Mouse (Mus musculus): ENCODE measurements around the gene Sema4g.

The Sema4g gene

GRCm38 (mm10) chr19:44983366-44983765 lies 5.5 kb upstream of the Sema4g start:
- TF ChIP-seq NANOG (IDR thresholded peaks at IDR 0.05; ENCODE audit: borderline replicate concordance, low read length) (no peak), CTCF (conservative IDR thresholded peaks at IDR 0.05; ENCODE audit: low read length) (no peak)
- Histone ChIP-seq H3K4me3 (replicated peaks; ENCODE audit: low read length) (no peak overlapping the region), H3K4me1 (replicated peaks; ENCODE audit: low read depth, low read length) (peaks cover 5% of the 10 kb centered on the region), H3K9me3 (ENCODE audit: low read length) (no peaks in the 10 kb centered on the region), H3K27me3 (ENCODE audit: insufficient read depth, low read length) (peaks cover 17% of the 10 kb centered on the region), H3K36me3 (ENCODE audit: insufficient read depth, low read length) (peaks cover 51% of the 10 kb centered on the region)

GRCm38 (mm10) chr19:44984420-44984819 lies 4.5 kb upstream of the Sema4g start:
- no peak overlapping the region for H3K4me3 ChIP-seq (replicated peaks; ENCODE audit: low read length)
- peaks cover 41% of the 10 kb centered on the region for H3K36me3 ChIP-seq (ENCODE audit: insufficient read depth, low read length)
- peaks cover 21% of the 10 kb centered on the region for H3K27me3 ChIP-seq (ENCODE audit: insufficient read depth, low read length)
- TF ChIP-seq CTCF (conservative IDR thresholded peaks at IDR 0.05; ENCODE audit: low read length) = no peak
- TF ChIP-seq POU5F1 (IDR thresholded peaks at IDR 0.05; ENCODE audit: borderline replicate concordance, low read length) = no peak
- TF ChIP-seq NANOG (IDR thresholded peaks at IDR 0.05; ENCODE audit: borderline replicate concordance, low read length) = no peak
- H3K4me1 ChIP-seq (replicated peaks; ENCODE audit: low read depth, low read length) = peaks cover 11% of the 10 kb centered on the region
- no peaks in the 10 kb centered on the region for H3K9me3 ChIP-seq (ENCODE audit: low read length)

GRCm38 (mm10) chr19:44985159-44985988 lies 3.5 kb upstream of the Sema4g start:
- H3K9me3 ChIP-seq (ENCODE audit: low read length) = no peaks in the 10 kb centered on the region
- no peak for TF ChIP-seq NANOG (IDR thresholded peaks at IDR 0.05; ENCODE audit: borderline replicate concordance, low read length)
- TF ChIP-seq CTCF (conservative IDR thresholded peaks at IDR 0.05; ENCODE audit: low read length) = no peak
- TF ChIP-seq POU5F1 (IDR thresholded peaks at IDR 0.05; ENCODE audit: borderline replicate concordance, low read length) = no peak

GRCm38 (mm10) chr19:44987004-44987403 lies 1.9 kb upstream of the Sema4g start:
- Histone ChIP-seq H3K27me3 (ENCODE audit: insufficient read depth, low read length) (peaks cover 39% of the 10 kb centered on the region), H3K4me1 (replicated peaks; ENCODE audit: low read depth, low read length) (peaks cover 36% of the 10 kb centered on the region), H3K9me3 (ENCODE audit: low read length) (no peaks in the 10 kb centered on the region), H3K4me3 (replicated peaks; ENCODE audit: low read length) (no peak overlapping the region), H3K36me3 (ENCODE audit: insufficient read depth, low read length) (peaks cover 15% of the 10 kb centered on the region)
- TF ChIP-seq POU5F1 (IDR thresholded peaks at IDR 0.05; ENCODE audit: borderline replicate concordance, low read length) (no peak), CTCF (conservative IDR thresholded peaks at IDR 0.05; ENCODE audit: low read length) (no peak), NANOG (IDR thresholded peaks at IDR 0.05; ENCODE audit: borderline replicate concordance, low read length) (no peak)

More at GRCm38 (mm10) chr19:44985159-44985988, 3.5 kb upstream of the Sema4g start:
- Histone ChIP-seq H3K27me3 (ENCODE audit: insufficient read depth, low read length) (peaks cover 31% of the 10 kb centered on the region), H3K36me3 (ENCODE audit: insufficient read depth, low read length) (peaks cover 31% of the 10 kb centered on the region), H3K4me3 (replicated peaks; ENCODE audit: low read length) (no peak overlapping the region), H3K4me1 (replicated peaks; ENCODE audit: low read depth, low read length) (peaks cover 20% of the 10 kb centered on the region)

GRCm38 (mm10) chr19:44987851-44988250 lies 1.1 kb upstream of the Sema4g start:
- Histone ChIP-seq H3K4me3 (replicated peaks; ENCODE audit: low read length) (no peak overlapping the region), H3K9me3 (ENCODE audit: low read length) (no peaks in the 10 kb centered on the region), H3K4me1 (replicated peaks; ENCODE audit: low read depth, low read length) (peaks cover 45% of the 10 kb centered on the region), H3K27me3 (ENCODE audit: insufficient read depth, low read length) (peaks cover 39% of the 10 kb centered on the region), H3K36me3 (ENCODE audit: insufficient read depth, low read length) (peaks cover 6% of the 10 kb centered on the region)
- TF ChIP-seq CTCF (conservative IDR thresholded peaks at IDR 0.05; ENCODE audit: low read length) (no peak), NANOG (IDR thresholded peaks at IDR 0.05; ENCODE audit: borderline replicate concordance, low read length) (no peak), POU5F1 (IDR thresholded peaks at IDR 0.05; ENCODE audit: borderline replicate concordance, low read length) (no peak)

- H3K9me3 ChIP-seq (ENCODE audit: low read length) = no peaks in the 10 kb centered on the region
- TF ChIP-seq NANOG (IDR thresholded peaks at IDR 0.05; ENCODE audit: borderline replicate concordance, low read length) (no peak), POU5F1 (IDR thresholded peaks at IDR 0.05; ENCODE audit: borderline replicate concordance, low read length) (no peak), CTCF (conservative IDR thresholded peaks at IDR 0.05; ENCODE audit: low read length) (no peak)
- H3K4me3 ChIP-seq (replicated peaks; ENCODE audit: low read length) = peak overlapping the region; percentile 85; the same call in 1 of the 2 replicates
- 0 out of 2 replicates have a peak, but pooled peaks cover 3% of the 10 kb centered on the region for H3K36me3 ChIP-seq (ENCODE audit: insufficient read depth, low read length)
- peaks cover 39% of the 10 kb centered on the region for H3K27me3 ChIP-seq (ENCODE audit: insufficient read depth, low read length)
- H3K4me1 ChIP-seq (replicated peaks; ENCODE audit: low read depth, low read length) = peaks cover 48% of the 10 kb centered on the region
Measured at GRCm38 (mm10) chr19:44988321-44988720, 580 bp upstream of the Sema4g start.

GRCm38 (mm10) chr19:44989567-44990495 lies 930 bp downstream of the Sema4g start:
- H3K9me3 ChIP-seq (ENCODE audit: low read length) = no peaks in the 10 kb centered on the region
- 0 out of 2 replicates have a peak, but pooled peaks cover 5% of the 10 kb centered on the region for H3K36me3 ChIP-seq (ENCODE audit: insufficient read depth, low read length)
- peaks cover 48% of the 10 kb centered on the region for H3K4me1 ChIP-seq (replicated peaks; ENCODE audit: low read depth, low read length)
- peaks cover 39% of the 10 kb centered on the region for H3K27me3 ChIP-seq (ENCODE audit: insufficient read depth, low read length)
- H3K4me3 ChIP-seq (replicated peaks; ENCODE audit: low read length) = peak overlapping the region; percentile 85
- TF ChIP-seq CTCF (conservative IDR thresholded peaks at IDR 0.05; ENCODE audit: low read length) (no peak), POU5F1 (IDR thresholded peaks at IDR 0.05; ENCODE audit: borderline replicate concordance, low read length) (no peak), NANOG (IDR thresholded peaks at IDR 0.05; ENCODE audit: borderline replicate concordance, low read length) (no peak)

- Histone ChIP-seq H3K36me3 (ENCODE audit: insufficient read depth, low read length) (0 out of 2 replicates have a peak, but pooled peaks cover 6% of the 10 kb centered on the region), H3K27me3 (ENCODE audit: insufficient read depth, low read length) (peaks cover 39% of the 10 kb centered on the region), H3K9me3 (ENCODE audit: low read length) (no peaks in the 10 kb centered on the region), H3K4me3 (replicated peaks; ENCODE audit: low read length) (peak overlapping the region; percentile 20; the same call in 1 of the 2 replicates), H3K4me1 (replicated peaks; ENCODE audit: low read depth, low read length) (peaks cover 54% of the 10 kb centered on the region)
- no peak for TF ChIP-seq CTCF (conservative IDR thresholded peaks at IDR 0.05; ENCODE audit: low read length)
- no peak for TF ChIP-seq NANOG (IDR thresholded peaks at IDR 0.05; ENCODE audit: borderline replicate concordance, low read length)
- TF ChIP-seq POU5F1 (IDR thresholded peaks at IDR 0.05; ENCODE audit: borderline replicate concordance, low read length) = no peak
Measured at GRCm38 (mm10) chr19:44991031-44991430, 2.1 kb downstream of the Sema4g start.
